Mouse (Mus musculus) embryonic stem cell, embryonic (primary cell): ENCODE measurements around the gene Cenph.

Experiments
- CTCF ChIA-PET, 4 experiments: fragments of 300-600 bp in 2 of 4; fragments of 350-600 bp in 2 of 4; sonication (Branson Sonifier 250); formaldehyde crosslinking; loops; one replicate each; lab custom pipeline; 2022; ENCODE audit warnings: inconsistent platforms in 2 of 4; lab: Charles Lee
- POLR2A ChIA-PET, 4 experiments: fragments of 300-600 bp in 2 of 4; fragments of 350-600 bp in 2 of 4; sonication (Branson Sonifier 250); formaldehyde crosslinking; loops; one replicate each; lab custom pipeline; 2022; ENCODE audit warnings: antibody characterized with exemption in 4 of 4, inconsistent platforms in 1 of 4; lab: Charles Lee

Cenph gene

DNA sequence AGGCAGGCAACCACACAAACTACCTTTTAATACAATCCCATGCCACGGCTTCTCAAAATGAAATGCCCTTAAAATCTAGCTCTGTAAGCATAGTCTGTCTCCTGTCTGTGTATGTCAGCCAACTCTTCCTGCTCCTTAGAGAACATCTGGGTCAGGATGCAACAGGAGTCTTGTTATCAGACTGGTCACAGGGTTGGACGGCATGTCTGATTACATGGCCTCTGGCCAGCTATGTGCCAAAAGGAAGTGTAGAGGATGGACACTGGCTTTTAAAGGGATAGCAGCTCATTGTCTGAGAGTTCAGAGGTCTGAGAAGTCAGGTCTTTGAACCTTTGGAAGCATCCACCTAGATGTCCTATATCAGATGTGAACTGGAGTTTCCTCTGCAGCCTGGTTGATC is 20.4 kb downstream of the Cenph start:
- ChIA-PET POLR2A (interaction anchor here in 3 of 4 experiments (0.6 to 4.1 kb wide), 10 partner anchors 8 to 121 kb away, joined by 3 to 31 read pairs (median 5); partner anchors contain the start of genes Cenph (in 1 of the 3) and Mrps36 (in 1 of the 3)), CTCF (no interaction called here)

DNA sequence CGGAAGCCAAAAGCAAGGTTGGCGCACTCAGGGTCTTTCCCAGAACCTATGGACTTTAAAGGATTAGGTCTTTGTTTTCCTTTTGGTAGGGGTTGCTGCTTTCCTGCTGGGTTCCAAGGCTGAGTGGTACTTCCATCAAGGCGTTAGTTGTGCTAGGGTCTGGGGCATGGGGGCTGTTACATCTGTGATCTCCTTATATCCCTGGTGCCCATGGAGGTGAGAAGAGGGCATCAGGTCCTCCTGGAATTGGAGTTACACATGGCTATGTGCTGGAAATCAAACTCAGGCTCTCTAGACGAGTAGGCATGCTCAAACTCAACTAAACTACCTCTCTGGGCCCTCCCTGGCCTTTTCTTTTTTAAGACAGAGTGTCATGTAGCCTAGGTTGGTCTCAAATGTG is 21.5 kb downstream of the Cenph start:
- CTCF ChIA-PET, result no interaction called here
- POLR2A ChIA-PET, result interaction anchor here in 1 of 4 experiments (1.9 kb wide), 1 partner anchor 32 kb away, joined by 4 read pairs; the partner anchor contains the start of gene Ccnb1

DNA sequence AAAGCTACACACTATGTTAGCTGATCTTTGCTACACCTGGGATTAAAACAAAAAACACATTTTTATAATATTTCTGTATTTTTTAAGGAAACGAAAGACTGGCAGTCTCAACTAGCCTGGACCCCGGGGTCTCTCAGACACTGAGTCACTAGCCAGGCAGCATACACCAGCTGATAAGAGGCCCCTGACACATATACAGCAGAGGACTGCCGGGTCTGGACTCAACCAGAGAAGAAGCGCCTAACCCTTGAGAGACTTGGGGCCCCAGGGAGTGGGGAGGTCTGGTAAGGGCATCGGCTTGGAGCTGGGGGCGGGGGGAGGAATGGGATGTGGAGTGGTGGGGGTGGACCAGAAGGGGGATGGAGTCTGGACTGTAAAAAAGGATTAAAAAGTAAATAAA is 22.7 kb downstream of the Cenph start:
- ChIA-PET POLR2A (interaction anchor here in 2 of 4 experiments (0.5 to 1.9 kb wide), 6 partner anchors 11 to 1345 kb away, joined by 3 to 5 read pairs (median 4); partner anchors contain the start of gene Ccnb1 (in 1 of the 2)), CTCF (no interaction called here)

DNA sequence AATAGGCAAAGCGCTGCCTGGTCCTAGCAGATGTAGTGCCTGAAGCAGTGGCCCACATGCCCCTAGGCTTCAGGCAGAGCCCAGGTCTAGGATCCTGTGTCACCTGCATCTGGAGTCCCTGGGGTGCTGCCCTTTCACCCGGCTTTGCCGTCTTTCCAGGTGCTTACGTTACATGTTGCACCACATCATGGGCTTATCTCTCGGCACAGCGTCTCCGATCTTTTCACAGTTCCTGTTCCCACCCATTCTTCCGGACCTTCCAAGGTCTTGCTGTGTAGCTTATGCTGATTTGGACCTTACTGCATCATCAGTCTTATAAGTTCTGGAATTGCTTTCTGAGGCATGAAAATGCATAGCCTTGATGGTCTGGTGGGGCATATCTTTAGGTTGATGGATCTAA is 23.2 kb downstream of the Cenph start:
- ChIA-PET POLR2A (interaction anchor here in 2 of 4 experiments (0.6 to 1.9 kb wide), 6 partner anchors 11 to 34 kb away, joined by 3 to 5 read pairs (median 4); partner anchors contain the start of gene Ccnb1 (in 1 of the 2)), CTCF (interaction anchor here in 1 of 4 experiments (0.5 kb wide), 1 partner anchor 49 kb away, joined by 3 read pairs; no protein-coding TSS in a partner anchor)

DNA sequence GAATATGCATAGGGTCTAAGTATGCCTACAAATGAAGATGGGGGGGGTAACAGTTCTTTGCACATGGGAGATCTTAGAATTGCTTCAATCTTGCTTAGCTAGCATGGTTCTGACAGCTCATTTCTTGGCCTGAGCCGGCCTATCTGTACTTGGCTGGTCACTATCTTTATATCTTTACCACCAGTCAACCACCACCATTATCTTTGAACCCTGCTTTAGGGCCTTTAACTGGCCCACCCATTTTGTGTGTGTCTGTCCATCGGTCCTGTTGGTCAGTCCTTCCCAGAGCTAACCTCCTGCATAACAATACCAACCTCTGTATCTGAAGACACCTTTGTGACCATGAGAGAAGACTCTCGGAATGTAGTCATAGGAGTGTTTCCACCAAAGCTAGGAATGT is 24.3 kb downstream of the Cenph start:
- POLR2A ChIA-PET, result interaction anchor here in 2 of 4 experiments (1.0 to 2.2 kb wide), 11 partner anchors 10 to 82 kb away, joined by 3 to 8 read pairs (median 5); partner anchors contain the start of genes Ccnb1 (in 2 of the 2) and Ccdc125 (in 1 of the 2)
- CTCF ChIA-PET, result no interaction called here

DNA sequence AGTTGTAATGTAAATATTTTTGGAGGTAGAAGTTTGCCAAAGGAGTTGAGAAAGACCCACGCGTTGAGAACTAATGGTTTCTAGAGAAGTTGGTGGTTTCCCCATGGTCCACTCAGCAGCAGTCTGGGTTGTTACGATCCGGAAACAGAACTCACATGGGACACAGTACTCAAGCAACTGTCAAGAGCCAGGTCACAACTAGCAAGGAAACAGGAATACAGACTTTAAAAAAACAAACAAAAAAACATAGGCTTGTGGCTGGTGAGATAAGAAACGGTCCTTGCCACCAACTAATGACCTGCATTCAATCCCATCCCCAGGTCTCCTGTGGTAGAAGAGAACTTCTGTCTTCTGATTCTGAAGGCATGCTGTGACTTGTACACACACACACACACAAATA is 24.9 kb downstream of the Cenph start:
- ChIA-PET CTCF (no interaction called here), POLR2A (interaction anchor here in 2 of 4 experiments (1.0 to 2.2 kb wide), 9 partner anchors 11 to 81 kb away, joined by 3 to 8 read pairs (median 7); partner anchors contain the start of genes Ccnb1 (in 2 of the 2) and Ccdc125 (in 1 of the 2))

DNA sequence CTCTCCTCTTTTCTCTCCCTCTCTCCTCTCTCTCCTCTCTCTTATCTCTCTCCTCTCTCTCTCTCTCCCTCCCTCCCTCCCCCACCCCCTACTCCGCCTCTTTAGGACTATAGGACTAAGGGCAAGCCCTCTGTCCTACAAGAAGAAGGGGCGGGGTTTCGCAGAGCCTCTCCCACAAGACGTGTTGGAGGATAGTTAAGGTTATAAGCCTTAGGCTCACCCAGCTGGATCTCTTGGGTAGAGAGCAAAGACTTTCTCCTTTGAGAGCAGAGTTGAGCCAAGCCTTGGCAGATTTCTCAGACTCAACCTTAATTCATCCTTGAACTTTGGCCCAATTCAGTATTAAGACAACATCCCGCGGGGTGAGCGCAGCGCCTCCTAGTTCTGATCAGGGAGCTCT is 27.1 kb downstream of the Cenph start:
- ChIA-PET POLR2A (interaction anchor here in 3 of 4 experiments (0.6 to 10.6 kb wide), 37 partner anchors 9 to 849 kb away, joined by 3 to 261 read pairs (median 4); partner anchors contain the start of genes Cdk7 (in 3 of the 3), Ccnb1 (in 2 of the 3), Cenph (in 2 of the 3) and Marveld2 (in 1 of the 3)), CTCF (interaction anchor here in 3 of 4 experiments (0.5 to 1.1 kb wide), 7 partner anchors 9 to 139 kb away, joined by 3 to 12 read pairs (median 3); no protein-coding TSS in a partner anchor)

DNA sequence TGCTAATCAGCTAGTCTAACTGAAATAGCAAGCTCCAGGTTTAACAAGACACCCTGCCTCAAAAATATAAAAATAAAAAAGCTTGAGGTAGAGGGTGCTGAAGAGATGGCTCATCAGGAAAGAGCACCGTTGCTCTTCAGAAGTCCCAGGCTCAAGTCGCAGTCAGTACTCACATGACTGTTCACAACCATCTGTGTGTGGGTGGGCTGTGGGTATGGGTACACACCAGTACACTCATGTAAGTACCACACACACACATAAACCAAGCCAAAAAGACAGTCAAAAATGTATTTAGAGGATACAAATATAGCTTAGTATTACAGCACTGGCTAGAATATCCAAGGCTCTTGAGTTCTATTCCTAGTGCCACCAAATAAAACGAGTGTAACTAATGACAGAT is 29.6 kb downstream of the Cenph start:
- POLR2A ChIA-PET, result interaction anchor here in 2 of 4 experiments (0.8 to 10.6 kb wide), 17 partner anchors 10 to 1931 kb away, joined by 3 to 261 read pairs (median 16); partner anchors contain the start of genes Ccnb1 (in 2 of the 2), Cdk7 (in 2 of the 2), Cenph (in 2 of the 2) and Fcho2 (in 1 of the 2)
- CTCF ChIA-PET, result no interaction called here

DNA sequence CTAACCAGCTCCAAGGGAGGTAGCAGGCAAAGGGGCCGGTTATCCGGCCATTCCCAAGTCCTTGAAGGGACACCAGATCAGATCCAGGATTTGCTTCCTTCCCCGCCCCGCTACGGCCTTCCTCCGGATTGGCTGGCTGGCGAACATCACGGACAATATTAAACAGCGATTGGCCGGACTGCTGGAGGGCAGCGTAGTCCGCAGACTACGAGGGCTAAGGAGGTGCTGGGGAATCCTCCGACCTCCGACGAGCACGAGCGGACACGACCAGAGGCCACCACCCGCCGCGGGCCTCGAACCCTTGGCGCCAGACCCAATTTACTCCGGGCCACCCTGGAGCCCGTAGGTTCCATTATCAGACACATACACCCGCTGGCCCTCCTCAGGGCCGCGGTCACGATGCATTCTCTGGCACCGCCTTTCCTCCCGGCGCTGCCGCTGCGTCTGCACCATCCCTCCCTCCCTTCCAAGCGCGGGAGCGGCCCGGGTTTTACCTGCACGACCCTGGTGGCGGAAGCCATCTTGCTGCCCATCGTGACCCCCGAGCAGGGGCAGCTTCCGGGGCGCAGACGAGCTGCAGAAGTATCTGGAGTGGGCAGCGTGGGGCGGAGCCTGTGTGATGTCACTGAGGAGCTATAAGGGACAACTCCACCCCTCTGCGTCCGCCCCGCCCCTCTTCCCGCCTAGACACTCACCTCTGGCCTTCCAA is 31.5 kb downstream of the Cenph start, which contains the start of gene Mrps36:
Gene Mrps36 (minus strand): TSS at position 624 of the 709 bp plus-strand sequence.
- POLR2A ChIA-PET, result interaction anchor here (0.5 to 10.6 kb wide), 55 partner anchors 12 to 1911 kb away, joined by 3 to 261 read pairs (median 4); partner anchors contain the start of genes Ccnb1 (in 3 of the 4), Cdk7 (in 3 of the 4), Cenph (in 2 of the 4) and Ak6 (in 1 of the 4)

DNA sequence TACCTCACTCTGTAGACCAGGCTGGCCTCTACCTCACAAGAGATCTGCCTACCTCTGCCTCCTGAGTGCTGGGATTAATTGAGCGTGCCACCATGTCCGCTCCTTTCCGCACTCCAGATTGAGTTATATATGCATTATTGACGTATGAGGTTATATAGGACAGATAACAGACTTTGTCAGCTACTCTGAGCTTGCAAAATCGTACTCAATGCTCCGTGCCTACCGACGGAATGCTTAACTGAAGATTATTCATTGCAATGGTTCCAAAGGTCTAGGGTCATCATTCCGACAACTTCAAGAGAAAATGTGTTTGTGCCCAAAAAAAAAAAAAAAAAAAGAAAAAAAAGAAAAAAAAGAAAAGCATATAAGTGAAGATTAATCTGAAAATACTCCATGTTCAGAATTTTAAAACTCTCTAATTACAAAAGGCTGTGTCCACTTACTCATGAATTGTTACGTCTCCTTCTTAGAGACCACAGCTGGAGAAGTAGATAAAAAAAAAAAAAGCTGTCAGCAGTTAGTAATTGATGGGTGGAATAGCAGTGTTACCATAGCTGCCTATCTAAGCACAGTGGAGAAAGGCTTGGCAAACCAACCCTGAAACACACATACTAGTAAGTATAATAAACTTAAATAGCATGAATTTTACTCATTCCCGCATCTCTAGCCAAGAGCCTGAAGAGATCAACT is 32.2 kb downstream of the Cenph start:
- POLR2A ChIA-PET, result interaction anchor here (0.6 to 10.6 kb wide), 37 partner anchors 12 to 1024 kb away, joined by 3 to 261 read pairs (median 5); partner anchors contain the start of genes Cdk7 (in 3 of the 4), Ak6 (in 2 of the 4), Ccnb1 (in 2 of the 4) and Rad17 (in 2 of the 4)
- CTCF ChIA-PET, result interaction anchor here in 1 of 4 experiments (1.2 to 1.6 kb wide), 3 partner anchors 13 to 131 kb away, joined by 3 to 6 read pairs (median 4); partner anchors contain the start of gene Cdk7

More for the DNA sequence above, 31.5 kb downstream of the Cenph start, which contains the start of gene Mrps36:
- CTCF ChIA-PET, result interaction anchor here in 1 of 4 experiments (1.2 to 1.6 kb wide), 3 partner anchors 13 to 132 kb away, joined by 3 to 6 read pairs (median 4); partner anchors contain the start of gene Cdk7

DNA sequence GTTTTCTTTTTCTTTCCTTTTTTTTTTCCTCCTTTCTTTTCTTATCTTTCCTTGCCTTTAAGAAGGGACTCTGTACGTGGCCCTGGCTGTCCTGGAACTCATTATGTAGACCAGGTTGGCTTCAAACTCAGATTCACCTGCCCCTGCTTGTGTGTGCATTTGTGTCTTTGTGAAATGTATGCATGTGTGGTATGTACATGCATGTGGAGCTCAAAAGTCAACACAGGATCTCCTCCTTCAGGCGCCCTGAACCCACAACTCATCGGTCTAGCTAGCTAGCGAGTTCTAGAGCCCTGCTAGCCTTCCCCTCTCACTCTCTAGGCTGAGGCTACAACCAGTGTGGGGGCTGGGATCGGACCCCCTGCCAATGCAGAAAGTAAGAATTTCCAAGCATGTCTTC is 32.9 kb downstream of the Cenph start:
- POLR2A ChIA-PET, result interaction anchor here in 3 of 4 experiments (0.6 to 10.6 kb wide), 14 partner anchors 11 to 1025 kb away, joined by 3 to 261 read pairs (median 5); partner anchors contain the start of genes Cdk7 (in 3 of the 3), Ccnb1 (in 2 of the 3), Ak6 (in 1 of the 3) and Pik3r1 (in 1 of the 3)
- CTCF ChIA-PET, result no interaction called here

DNA sequence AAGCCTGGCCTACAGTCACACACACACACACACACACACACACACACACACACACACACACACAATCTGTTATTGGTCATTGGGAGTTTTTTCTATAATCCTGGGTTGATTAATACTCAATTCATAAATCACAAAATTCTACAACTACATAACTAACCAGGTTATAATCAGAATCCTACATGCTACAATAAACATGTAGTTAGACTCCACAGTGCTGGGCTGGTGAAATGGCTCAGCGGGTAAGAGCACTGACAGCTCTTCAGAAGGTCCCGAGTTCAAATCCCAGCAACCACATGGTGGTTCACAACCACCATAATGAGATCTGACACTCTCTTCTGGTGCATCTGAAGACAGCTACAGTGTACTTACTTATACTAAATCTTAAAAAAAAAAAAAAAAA is 42.9 kb downstream of the Cenph start:
- ChIA-PET CTCF (no interaction called here), POLR2A (interaction anchor here in 2 of 4 experiments (1.5 to 10.0 kb wide), 6 partner anchors 10 to 43 kb away, joined by 3 to 261 read pairs (median 16); partner anchors contain the start of genes Mrps36 (in 2 of the 2) and Cenph (in 1 of the 2))

DNA sequence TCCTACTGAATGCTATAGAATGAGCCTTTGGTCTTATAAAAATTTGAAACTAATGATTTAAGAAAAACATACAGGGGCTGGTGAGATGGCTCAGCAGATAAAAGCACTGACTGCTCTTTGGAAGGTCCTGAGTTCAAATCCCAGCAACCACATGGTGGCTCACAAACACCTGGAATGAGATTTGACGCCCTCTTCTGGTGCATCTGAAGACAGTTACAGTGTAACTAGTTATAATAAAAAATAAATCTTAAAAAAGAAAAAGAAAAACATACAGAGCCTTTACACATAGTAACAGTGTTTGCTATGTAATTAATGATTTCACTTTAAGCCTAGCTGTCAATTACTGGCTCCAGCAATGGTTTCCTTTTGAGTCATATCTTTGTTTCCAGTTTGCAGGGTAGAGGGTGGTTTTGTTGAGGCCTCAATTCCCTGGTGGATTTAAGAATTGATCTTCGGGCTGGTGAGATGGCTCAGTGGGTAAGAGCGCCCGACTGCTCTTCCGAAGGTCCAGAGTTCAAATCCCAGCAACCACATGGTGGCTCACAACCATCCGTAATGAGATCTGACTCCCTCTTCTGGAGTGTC is 44.1 kb downstream of the Cenph start:
- CTCF ChIA-PET, result interaction anchor here in 1 of 4 experiments (1.2 kb wide), 1 partner anchor 13 kb away, joined by 6 read pairs; the partner anchor contains the start of gene Mrps36

DNA sequence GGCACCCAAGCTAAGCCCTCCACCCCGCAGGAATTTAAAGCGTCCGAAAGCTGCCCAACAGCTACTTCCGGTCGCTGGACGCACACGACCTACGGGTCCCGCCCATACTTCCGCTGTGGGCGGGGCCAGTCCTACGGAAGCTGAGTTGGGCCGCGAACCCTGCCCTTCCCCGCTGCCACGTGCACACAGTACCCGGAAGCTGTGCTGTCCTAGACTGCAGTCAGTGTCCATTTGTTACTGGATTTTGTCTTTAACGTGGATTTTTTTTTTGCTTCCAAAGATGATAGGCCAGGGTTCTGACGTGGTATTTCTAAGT is 44.9 kb downstream of the Cenph start, which contains the start of gene Cdk7:
Gene Cdk7 (minus strand): TSS at position 79 of the 316 bp plus-strand sequence.
- POLR2A ChIA-PET, result interaction anchor here (0.5 to 10.0 kb wide), 56 partner anchors 8 to 1963 kb away, joined by 3 to 261 read pairs (median 4); partner anchors contain the start of genes Ccnb1 (in 3 of the 4), Mrps36 (in 3 of the 4), Ccdc125 (in 2 of the 4) and Cenph (in 2 of the 4)
- CTCF ChIA-PET, result interaction anchor here in 2 of 4 experiments (0.6 to 1.2 kb wide), 7 partner anchors 9 to 238 kb away, joined by 3 to 10 read pairs (median 6); partner anchors contain the start of genes Gtf2h2 (in 1 of the 2) and Mrps36 (in 1 of the 2)

More for the DNA sequence above, 44.1 kb downstream of the Cenph start:
- POLR2A ChIA-PET, result interaction anchor here in 3 of 4 experiments (0.6 to 10.0 kb wide), 29 partner anchors 9 to 1964 kb away, joined by 3 to 261 read pairs (median 8); partner anchors contain the start of genes Ccnb1 (in 3 of the 3), Mrps36 (in 3 of the 3) and Cenph (in 1 of the 3)

DNA sequence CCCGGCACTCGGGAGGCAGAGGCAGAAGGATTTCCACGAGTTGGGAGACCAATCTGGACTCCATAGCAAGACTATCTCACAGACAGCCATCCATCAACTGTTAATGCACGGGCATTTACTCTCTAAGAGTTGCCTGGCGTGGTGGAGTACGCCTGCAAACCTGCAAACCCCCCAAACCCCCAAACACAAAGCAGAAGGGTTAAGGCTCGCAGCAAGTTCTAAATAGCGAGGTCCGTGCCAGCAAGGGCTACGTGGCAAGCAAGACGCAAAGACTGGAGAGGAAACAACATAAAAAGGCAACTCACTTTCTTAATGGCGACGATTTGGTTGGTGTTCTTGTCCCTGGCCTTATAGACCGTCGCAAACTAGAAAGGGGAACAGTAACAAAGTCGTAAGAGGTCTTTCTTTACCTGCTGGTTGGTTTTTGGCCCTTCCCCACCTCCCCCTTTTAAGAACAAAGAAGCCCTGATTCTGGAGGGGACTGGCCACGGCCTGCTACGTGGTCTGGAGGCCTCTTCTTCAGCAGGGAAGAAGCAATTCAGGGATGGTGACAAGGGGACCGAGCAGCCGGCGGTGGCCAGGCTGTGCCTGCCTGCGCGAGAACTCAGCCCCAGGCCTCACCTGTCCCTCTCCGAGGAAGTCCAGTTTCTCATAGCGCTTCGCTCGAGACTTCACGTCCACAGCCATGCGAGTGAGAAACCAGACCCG is 45.4 kb downstream of the Cenph start:
- POLR2A ChIA-PET, result interaction anchor here (0.5 to 10.0 kb wide), 55 partner anchors 8 to 505 kb away, joined by 3 to 261 read pairs (median 5); partner anchors contain the start of genes Ccnb1 (in 3 of the 4), Mrps36 (in 3 of the 4), Ccdc125 (in 2 of the 4) and Cenph (in 2 of the 4)

More for the DNA sequence above, 45.4 kb downstream of the Cenph start:
- CTCF ChIA-PET, result interaction anchor here in 2 of 4 experiments (0.6 to 1.2 kb wide), 7 partner anchors 9 to 238 kb away, joined by 3 to 10 read pairs (median 6); partner anchors contain the start of genes Gtf2h2 (in 1 of the 2) and Mrps36 (in 1 of the 2)
